Mouse (Mus musculus): ENCODE measurements around the gene Ccl1.

Ccl1 gene

DNA sequence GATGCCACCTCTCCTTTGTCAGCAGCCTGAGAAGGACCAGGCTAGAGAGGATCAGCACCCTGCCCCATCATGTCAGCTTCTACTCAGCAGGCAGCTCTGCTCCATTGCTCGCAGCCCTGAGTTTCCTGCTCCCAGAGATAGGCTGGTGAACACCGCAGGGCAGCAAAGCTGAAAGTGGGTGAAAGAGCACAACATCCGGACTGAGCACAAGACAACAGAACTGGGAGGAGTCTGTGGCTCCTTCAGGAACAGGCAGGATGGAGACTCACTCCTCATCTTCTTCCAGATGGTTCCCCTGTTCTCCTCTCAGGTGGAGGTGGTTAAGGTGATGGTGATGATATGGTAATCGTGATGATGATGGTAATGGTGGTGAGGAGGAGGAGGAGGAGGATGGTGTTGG lies at the start of gene Ccl1:
Ccl1 (minus strand) TSS at position 101 of the 400 bp plus-strand sequence.
- Histone ChIP-seq H3K4me1 (replicated peaks; ENCODE audit: low read depth, low read length) (no peaks in the 10 kb centered on the region), H3K9me3 (ENCODE audit: low read length) (no peaks in the 10 kb centered on the region), H3K27me3 (ENCODE audit: insufficient read depth, low read length) (peaks cover 19% of the 10 kb centered on the region), H3K36me3 (ENCODE audit: insufficient read depth, low read length) (no peaks in the 10 kb centered on the region), H3K4me3 (replicated peaks; ENCODE audit: low read length) (no peak within 1 kb of the TSS)
- TF ChIP-seq CTCF (conservative IDR thresholded peaks at IDR 0.05; ENCODE audit: low read length) (no peak), NANOG (IDR thresholded peaks at IDR 0.05; ENCODE audit: borderline replicate concordance, low read length) (no peak), POU5F1 (IDR thresholded peaks at IDR 0.05; ENCODE audit: borderline replicate concordance, low read length) (no peak)

DNA sequence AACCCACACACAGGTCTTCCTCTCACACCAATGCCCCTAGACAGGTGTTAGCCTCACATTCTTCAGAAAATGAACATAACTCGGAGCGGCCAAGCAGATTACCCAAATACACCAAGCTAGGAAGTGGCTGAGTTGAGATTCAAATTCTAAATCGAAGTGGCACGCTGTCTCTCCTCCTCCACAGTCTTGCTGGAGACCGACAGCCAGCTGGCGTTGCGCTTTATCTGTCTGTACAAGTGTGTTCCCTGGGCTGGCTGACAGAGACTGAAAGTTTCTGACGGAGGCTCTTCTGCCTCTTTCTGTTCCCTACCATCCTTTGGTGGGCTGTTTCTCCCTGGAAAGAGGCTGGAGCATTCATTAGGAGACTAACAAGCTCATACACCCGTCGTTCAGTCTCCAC lies 45.5 kb upstream of the Ccl1 start:
- H3K36me3 ChIP-seq (ENCODE audit: insufficient read depth, low read length), result no peaks in the 10 kb centered on the region
- H3K9me3 ChIP-seq (ENCODE audit: low read length), result no peaks in the 10 kb centered on the region
- no peak for TF ChIP-seq POU5F1 (IDR thresholded peaks at IDR 0.05; ENCODE audit: borderline replicate concordance, low read length)
- no peak for TF ChIP-seq NANOG (IDR thresholded peaks at IDR 0.05; ENCODE audit: borderline replicate concordance, low read length)
- no peak for TF ChIP-seq CTCF (conservative IDR thresholded peaks at IDR 0.05; ENCODE audit: low read length)
- H3K4me1 ChIP-seq (replicated peaks; ENCODE audit: low read depth, low read length), result no peaks in the 10 kb centered on the region
- H3K4me3 ChIP-seq (replicated peaks; ENCODE audit: low read length), result no peak overlapping the region
- H3K27me3 ChIP-seq (ENCODE audit: insufficient read depth, low read length), result no peaks in the 10 kb centered on the region

DNA sequence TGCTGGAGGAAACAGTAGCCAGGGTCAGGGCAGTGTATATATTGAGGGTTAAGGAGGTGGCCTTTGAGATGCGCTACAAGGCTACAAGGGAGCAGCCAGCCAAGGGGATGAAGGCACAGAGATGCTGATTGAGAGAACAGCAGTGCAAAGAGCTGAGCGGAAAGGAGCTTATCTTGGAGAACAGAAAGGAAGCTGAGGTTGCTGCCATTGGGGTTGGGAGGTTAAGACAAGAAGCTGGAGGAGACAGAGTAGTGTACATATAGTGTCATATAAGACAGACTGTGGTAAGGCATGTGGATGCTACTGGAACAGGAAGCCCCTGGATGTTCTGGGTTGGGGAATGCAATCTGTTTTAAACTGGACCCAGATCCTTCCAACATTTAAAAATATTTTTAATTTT lies 35.4 kb upstream of the Ccl1 start:
- peaks cover 46% of the 10 kb centered on the region for H3K9me3 ChIP-seq (ENCODE audit: low read length)
- H3K27me3 ChIP-seq (ENCODE audit: insufficient read depth, low read length), result no peaks in the 10 kb centered on the region
- TF ChIP-seq POU5F1 (IDR thresholded peaks at IDR 0.05; ENCODE audit: borderline replicate concordance, low read length), result no peak
- TF ChIP-seq CTCF (conservative IDR thresholded peaks at IDR 0.05; ENCODE audit: low read length), result no peak
- no peak for TF ChIP-seq NANOG (IDR thresholded peaks at IDR 0.05; ENCODE audit: borderline replicate concordance, low read length)
- peaks cover 4% of the 10 kb centered on the region; the same call in 1 of the 2 replicates for H3K36me3 ChIP-seq (ENCODE audit: insufficient read depth, low read length)
- H3K4me3 ChIP-seq (replicated peaks; ENCODE audit: low read length), result no peak overlapping the region
- no peaks in the 10 kb centered on the region for H3K4me1 ChIP-seq (replicated peaks; ENCODE audit: low read depth, low read length)

DNA sequence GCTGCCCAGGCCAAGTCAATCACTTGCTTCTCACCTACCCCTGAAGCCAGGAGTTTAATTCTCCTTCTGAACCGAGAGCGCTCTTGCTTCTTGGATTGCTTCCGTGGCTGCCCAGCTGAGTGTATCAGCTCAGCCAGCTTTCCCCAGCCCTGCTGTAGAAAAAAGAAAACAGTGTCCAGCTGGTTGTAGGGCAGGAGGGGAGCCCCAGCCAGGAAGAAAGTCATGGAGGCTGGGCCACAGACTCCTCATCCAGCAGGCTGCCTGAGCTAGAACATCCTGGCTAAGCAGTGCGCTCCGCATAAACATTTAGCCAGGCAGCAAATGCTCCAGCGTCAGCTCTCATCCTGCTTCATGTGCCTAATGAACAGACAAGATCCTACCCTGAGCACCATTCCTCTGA lies 34.9 kb upstream of the Ccl1 start:
- H3K27me3 ChIP-seq (ENCODE audit: insufficient read depth, low read length), result no peaks in the 10 kb centered on the region
- TF ChIP-seq CTCF (conservative IDR thresholded peaks at IDR 0.05; ENCODE audit: low read length) (no peak), NANOG (IDR thresholded peaks at IDR 0.05; ENCODE audit: borderline replicate concordance, low read length) (no peak), POU5F1 (IDR thresholded peaks at IDR 0.05; ENCODE audit: borderline replicate concordance, low read length) (no peak)
- H3K4me1 ChIP-seq (replicated peaks; ENCODE audit: low read depth, low read length), result no peaks in the 10 kb centered on the region
- H3K36me3 ChIP-seq (ENCODE audit: insufficient read depth, low read length), result peaks cover 4% of the 10 kb centered on the region; the same call in 1 of the 2 replicates
- H3K4me3 ChIP-seq (replicated peaks; ENCODE audit: low read length), result no peak overlapping the region
- peaks cover 46% of the 10 kb centered on the region for H3K9me3 ChIP-seq (ENCODE audit: low read length)

DNA sequence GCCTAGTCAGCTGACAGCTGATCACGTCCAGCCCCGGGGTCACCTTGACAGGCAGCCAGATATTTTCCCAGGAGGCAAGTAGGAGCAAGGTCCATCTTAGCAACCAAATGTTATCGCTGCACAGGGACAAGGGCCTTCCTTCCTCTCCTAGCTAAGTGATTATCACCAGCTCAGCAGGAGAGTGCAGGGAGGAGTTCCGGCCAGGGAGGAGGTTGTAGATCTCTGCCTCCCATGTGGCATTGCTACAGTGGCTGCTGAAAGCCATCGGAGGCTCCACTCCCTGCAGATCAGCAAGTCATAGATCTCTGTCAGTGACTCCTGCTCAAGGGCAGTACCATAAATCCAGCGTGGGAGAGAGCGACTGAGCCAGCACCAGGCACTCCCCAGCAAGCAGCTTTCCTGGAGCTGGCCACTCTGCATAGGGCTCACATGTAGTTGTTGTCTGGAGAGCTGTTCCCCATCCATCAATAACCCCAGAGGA lies 34.5 kb upstream of the Ccl1 start:
- peaks cover 4% of the 10 kb centered on the region; the same call in 1 of the 2 replicates for H3K36me3 ChIP-seq (ENCODE audit: insufficient read depth, low read length)
- H3K27me3 ChIP-seq (ENCODE audit: insufficient read depth, low read length), result no peaks in the 10 kb centered on the region
- H3K4me1 ChIP-seq (replicated peaks; ENCODE audit: low read depth, low read length), result no peaks in the 10 kb centered on the region
- TF ChIP-seq CTCF (conservative IDR thresholded peaks at IDR 0.05; ENCODE audit: low read length), result no peak
- TF ChIP-seq POU5F1 (IDR thresholded peaks at IDR 0.05; ENCODE audit: borderline replicate concordance, low read length), result no peak
- no peak for TF ChIP-seq NANOG (IDR thresholded peaks at IDR 0.05; ENCODE audit: borderline replicate concordance, low read length)
- no peak overlapping the region for H3K4me3 ChIP-seq (replicated peaks; ENCODE audit: low read length)
- peaks cover 46% of the 10 kb centered on the region for H3K9me3 ChIP-seq (ENCODE audit: low read length)

DNA sequence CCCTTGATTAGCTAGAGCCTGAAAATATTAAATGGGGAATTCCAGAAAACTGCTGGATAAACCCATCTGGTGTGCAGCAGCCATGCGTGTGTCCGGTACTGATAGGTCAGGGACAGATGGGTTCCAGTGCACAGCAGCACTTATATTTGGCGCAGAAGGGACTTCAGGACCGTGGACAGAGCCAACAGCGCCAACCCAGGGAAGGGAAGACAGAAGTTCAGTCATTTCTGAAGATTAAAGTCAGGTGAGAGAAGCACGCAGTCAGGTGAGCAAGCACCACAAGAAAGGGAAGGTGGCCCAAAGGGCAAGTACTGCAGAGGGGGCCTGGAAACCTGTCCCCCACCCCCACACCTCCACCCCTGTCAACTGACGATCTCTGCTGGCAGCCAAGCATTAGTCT lies 7.7 kb upstream of the Ccl1 start:
- peaks cover 6% of the 10 kb centered on the region for H3K4me1 ChIP-seq (replicated peaks; ENCODE audit: low read depth, low read length)
- TF ChIP-seq POU5F1 (IDR thresholded peaks at IDR 0.05; ENCODE audit: borderline replicate concordance, low read length) (no peak), CTCF (conservative IDR thresholded peaks at IDR 0.05; ENCODE audit: low read length) (no peak), NANOG (IDR thresholded peaks at IDR 0.05; ENCODE audit: borderline replicate concordance, low read length) (no peak)
- H3K36me3 ChIP-seq (ENCODE audit: insufficient read depth, low read length), result no peaks in the 10 kb centered on the region

DNA sequence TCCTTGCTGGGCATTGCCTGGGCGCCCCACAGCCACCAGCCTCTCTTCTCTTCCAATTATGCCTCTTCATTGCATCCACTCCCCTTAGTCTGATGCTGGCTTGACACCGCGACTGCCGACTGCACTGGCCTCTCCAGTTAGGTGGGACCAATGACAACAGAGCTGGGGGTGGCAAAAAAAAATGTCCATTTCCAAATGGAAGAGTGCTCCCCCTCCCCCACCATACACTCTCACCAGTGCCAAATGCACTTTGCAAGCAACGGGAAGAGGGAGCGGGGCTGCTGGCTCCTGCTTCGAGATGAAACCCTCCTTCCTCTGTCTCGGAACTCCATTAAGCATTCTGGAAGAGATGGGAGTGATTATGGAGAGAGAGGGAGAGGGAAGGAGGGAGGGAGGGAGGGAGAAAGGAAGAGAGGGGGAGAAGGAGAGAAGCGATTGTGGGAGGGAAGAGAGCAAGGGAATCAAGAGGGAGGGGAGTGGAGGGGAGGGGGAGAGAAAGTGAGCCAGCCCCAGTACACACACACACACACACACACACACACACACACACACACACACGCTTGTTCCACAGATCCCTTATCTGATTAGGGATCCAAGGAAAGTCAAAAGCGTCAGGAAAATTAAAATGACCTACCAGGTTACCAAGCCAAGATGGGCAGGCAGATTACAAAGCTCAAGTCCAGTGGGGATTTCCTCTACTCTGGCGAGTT lies 5.0 kb upstream of the Ccl1 start:
- TF ChIP-seq POU5F1 (IDR thresholded peaks at IDR 0.05; ENCODE audit: borderline replicate concordance, low read length) (no peak), CTCF (conservative IDR thresholded peaks at IDR 0.05; ENCODE audit: low read length) (no peak), NANOG (IDR thresholded peaks at IDR 0.05; ENCODE audit: borderline replicate concordance, low read length) (no peak)
- no peaks in the 10 kb centered on the region for H3K9me3 ChIP-seq (ENCODE audit: low read length)
- H3K36me3 ChIP-seq (ENCODE audit: insufficient read depth, low read length), result no peaks in the 10 kb centered on the region
- peaks cover 19% of the 10 kb centered on the region for H3K27me3 ChIP-seq (ENCODE audit: insufficient read depth, low read length)
- H3K4me3 ChIP-seq (replicated peaks; ENCODE audit: low read length), result no peak overlapping the region
- no peaks in the 10 kb centered on the region for H3K4me1 ChIP-seq (replicated peaks; ENCODE audit: low read depth, low read length)

More for the DNA sequence above, 7.7 kb upstream of the Ccl1 start:
- peaks cover 12% of the 10 kb centered on the region for H3K27me3 ChIP-seq (ENCODE audit: insufficient read depth, low read length)
- H3K9me3 ChIP-seq (ENCODE audit: low read length), result no peaks in the 10 kb centered on the region
- H3K4me3 ChIP-seq (replicated peaks; ENCODE audit: low read length), result no peak overlapping the region

DNA sequence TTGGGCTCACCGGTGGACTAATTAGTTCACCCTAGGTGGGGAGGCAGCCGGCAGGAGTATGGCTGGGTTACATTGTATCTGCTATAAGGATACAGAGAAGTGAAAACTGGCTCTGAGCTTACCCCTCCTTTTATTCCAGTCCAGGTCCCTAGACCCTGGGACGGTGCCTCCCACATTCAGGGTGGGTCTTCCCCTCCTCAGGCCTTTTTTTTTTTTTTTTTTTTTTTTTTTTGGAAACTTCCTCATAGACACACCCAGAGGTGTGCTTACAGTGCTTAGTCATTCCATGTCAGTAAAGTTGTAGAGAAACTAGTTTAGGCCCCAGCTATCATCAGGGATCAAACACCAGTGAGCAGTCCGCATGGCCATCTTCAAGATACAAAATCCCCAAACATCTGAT lies 7.6 kb downstream of the Ccl1 start:
- Histone ChIP-seq H3K36me3 (ENCODE audit: insufficient read depth, low read length) (no peaks in the 10 kb centered on the region), H3K9me3 (ENCODE audit: low read length) (peaks cover 6% of the 10 kb centered on the region), H3K4me3 (replicated peaks; ENCODE audit: low read length) (no peak overlapping the region), H3K27me3 (ENCODE audit: insufficient read depth, low read length) (peaks cover 4% of the 10 kb centered on the region; the same call in 1 of the 2 replicates), H3K4me1 (replicated peaks; ENCODE audit: low read depth, low read length) (peaks cover 20% of the 10 kb centered on the region)
- TF ChIP-seq POU5F1 (IDR thresholded peaks at IDR 0.05; ENCODE audit: borderline replicate concordance, low read length) (no peak), NANOG (IDR thresholded peaks at IDR 0.05; ENCODE audit: borderline replicate concordance, low read length) (no peak), CTCF (conservative IDR thresholded peaks at IDR 0.05; ENCODE audit: low read length) (no peak)
